Mouse (Mus musculus): ENCODE results near the gene Acot4. TPM values are rescaled to one million over a fixed set of nuclear protein-coding genes. Genes with fewer than 3 reads are reported as not detected.
"Not testable (repeated sequence)": the region's sequence is repeated elsewhere in the genome, so short reads cannot be mapped to it uniquely, and the experiment has no call there.

Gene Acot4
- polyA plus RNA-seq, 1 experiment from 2014 or later: 2.4 TPM

- not testable (repeated sequence) for H3K9ac ChIP-seq; H3K36me3 ChIP-seq; H3K4me2 ChIP-seq; H3K4me3 ChIP-seq (replicated peaks); H3K27ac ChIP-seq; H3K9me3 ChIP-seq; ATAC-seq (ENCODE audit: insufficient read depth, low FRiP score, low read depth); H3K27me3 ChIP-seq (replicated peaks); H3K4me1 ChIP-seq
- WGBS: 74% methylated on average over 2 of the region's 2 CpGs
These were observed 4.9 kb upstream of the Acot4 start for GRCm38 (mm10) chr12:84033302-84033701.

DNA sequence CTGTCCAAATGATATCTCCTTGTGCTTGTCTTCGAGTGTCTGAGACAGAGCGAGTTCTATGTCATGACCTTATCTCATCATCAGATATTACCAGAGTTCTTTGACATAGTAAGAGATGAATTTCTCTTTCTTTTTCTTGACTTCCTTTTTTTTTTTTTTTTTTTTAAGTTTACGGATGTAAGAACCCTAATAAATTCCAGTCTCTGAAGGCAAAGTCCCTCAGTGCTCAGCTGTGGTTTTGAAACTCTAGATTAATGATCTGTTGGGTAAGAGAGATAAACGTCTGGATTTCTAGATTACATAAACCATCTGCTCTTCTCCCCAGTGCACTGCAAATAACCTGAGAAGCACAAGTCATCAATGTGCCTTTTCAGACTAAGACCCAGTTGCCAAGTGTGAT, 4.1 kb upstream of the Acot4 start:
- no peaks in the 10 kb centered on the region for H3K9me3 ChIP-seq
- no peak overlapping the region for H3K4me3 ChIP-seq (replicated peaks)
- H3K4me1 ChIP-seq: no peaks in the 10 kb centered on the region
- no peak overlapping the region for H3K4me2 ChIP-seq
- no peak for ATAC-seq (ENCODE audit: insufficient read depth, low FRiP score, low read depth)
- no peak overlapping the region for H3K27ac ChIP-seq
- WGBS: 29% methylated on average over 4 of the region's 4 CpGs
- H3K36me3 ChIP-seq: no peaks in the 10 kb centered on the region
- H3K9ac ChIP-seq: no peak overlapping the region
- H3K27me3 ChIP-seq (replicated peaks): no peaks in the 10 kb centered on the region

- H3K9me3 ChIP-seq; H3K4me1 ChIP-seq; H3K27me3 ChIP-seq (replicated peaks); H3K36me3 ChIP-seq; H3K27ac ChIP-seq: not testable (repeated sequence)
- peak within 1 kb of the TSS; percentile 48 for H3K4me3 ChIP-seq (replicated peaks)
- 0 out of 2 replicates have a peak within 1 kb of the TSS, but pooled peaks have one; percentile 25 for H3K9ac ChIP-seq
- H3K4me2 ChIP-seq: peak within 1 kb of the TSS; percentile 71
- WGBS: 2% methylated on average over 39 of the region's 39 CpGs
- peak; percentile 60; the same call in 1 of the 2 replicates for ATAC-seq (ENCODE audit: insufficient read depth, low FRiP score, low read depth)
These were observed 522 bp downstream of the Acot4 start, which contains the start of gene Gm49366 for GRCm38 (mm10) chr12:84038691-84039111. TSS of gene Gm49366 (plus strand) at chr12:84038935.

DNA sequence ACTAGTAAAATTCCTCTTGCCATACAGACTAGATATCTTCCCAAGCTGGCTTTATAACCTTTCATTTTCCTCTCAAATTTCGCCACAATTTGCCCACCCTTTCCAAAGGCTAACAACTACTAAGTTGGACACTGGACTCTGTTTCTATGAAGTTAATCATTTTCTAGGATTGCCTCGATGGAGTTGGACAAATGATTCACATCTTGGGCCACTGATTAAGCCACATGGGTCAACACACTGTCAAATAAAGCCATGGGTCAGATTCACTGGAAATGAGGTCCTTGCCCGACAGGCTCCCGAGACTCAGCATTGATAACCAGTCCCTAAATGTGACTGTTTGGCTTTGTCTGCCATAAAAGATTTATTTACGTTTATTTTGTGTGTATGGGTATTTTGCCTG, 4.1 kb downstream of the Acot4 start:
- H3K4me2 ChIP-seq: no peak overlapping the region
- 66% methylated on average over 5 of the region's 5 CpGs for WGBS
- no peak overlapping the region for H3K4me3 ChIP-seq (replicated peaks)
- no peak for ATAC-seq (ENCODE audit: insufficient read depth, low FRiP score, low read depth)
- no peak overlapping the region for H3K27ac ChIP-seq
- H3K27me3 ChIP-seq (replicated peaks): no peaks in the 10 kb centered on the region
- H3K9me3 ChIP-seq: no peaks in the 10 kb centered on the region
- H3K9ac ChIP-seq: no peak overlapping the region
- H3K36me3 ChIP-seq: no peaks in the 10 kb centered on the region
- H3K4me1 ChIP-seq: no peaks in the 10 kb centered on the region

DNA sequence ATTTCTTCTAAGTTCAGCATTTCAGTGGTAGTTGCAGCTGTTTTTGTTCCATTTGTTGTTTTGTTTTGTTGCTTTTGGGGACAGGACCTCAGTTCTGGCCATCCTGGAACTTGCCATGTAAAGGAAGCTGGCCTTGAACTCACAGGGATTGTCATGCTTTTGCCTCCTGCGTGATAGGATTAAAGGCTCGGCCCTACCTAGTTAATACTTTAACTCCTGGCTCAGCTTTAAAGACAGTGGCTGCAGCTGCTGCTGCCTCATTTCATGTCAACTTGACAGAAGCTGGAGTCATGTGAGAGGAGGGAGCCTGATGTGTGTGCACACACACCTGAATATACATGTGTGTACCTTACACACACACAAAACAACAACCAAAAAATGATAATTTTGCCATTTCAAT, 5.9 kb downstream of the Acot4 start:
- WGBS: 56% methylated on average over 2 of the region's 2 CpGs
- Histone ChIP-seq H3K27me3 (replicated peaks) (no peaks in the 10 kb centered on the region), H3K4me1 (no peaks in the 10 kb centered on the region), H3K36me3 (no peaks in the 10 kb centered on the region), H3K9ac (no peak overlapping the region), H3K27ac (no peak overlapping the region), H3K4me2 (no peak overlapping the region), H3K9me3 (no peaks in the 10 kb centered on the region), H3K4me3 (replicated peaks) (no peak overlapping the region)
- no peak for ATAC-seq (ENCODE audit: insufficient read depth, low FRiP score, low read depth)

DNA sequence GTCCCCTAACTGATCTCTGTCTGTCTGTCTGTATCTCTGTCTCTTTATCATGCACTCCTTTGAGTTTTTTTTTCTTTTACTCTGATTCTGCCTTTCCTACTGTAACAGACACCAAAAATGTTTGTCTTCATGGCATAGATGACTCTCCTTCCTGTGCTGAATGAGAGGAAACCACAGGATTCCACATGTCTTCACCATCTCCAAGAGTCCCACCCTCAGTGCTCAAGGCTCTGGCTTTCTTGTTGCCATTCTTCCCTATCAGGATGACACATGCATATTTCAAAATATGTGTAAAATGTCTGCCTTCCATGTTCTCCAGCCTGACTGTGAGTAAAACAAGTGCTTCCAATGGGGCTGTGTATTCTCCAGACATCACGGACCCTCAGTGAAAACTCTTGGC, 8.7 kb downstream of the Acot4 start:
- ATAC-seq (ENCODE audit: insufficient read depth, low FRiP score, low read depth): no peak
- Histone ChIP-seq H3K9me3 (no peaks in the 10 kb centered on the region), H3K27me3 (replicated peaks) (no peaks in the 10 kb centered on the region), H3K4me3 (replicated peaks) (no peak overlapping the region), H3K9ac (no peak overlapping the region), H3K4me1 (no peaks in the 10 kb centered on the region), H3K27ac (no peak overlapping the region), H3K4me2 (no peak overlapping the region), H3K36me3 (no peaks in the 10 kb centered on the region)
- 91% methylated on average over 1 of the region's 1 CpGs for WGBS

GRCm38 (mm10) chr12:84050744-84051143, 12.6 kb downstream of the Acot4 start:
- H3K27me3 ChIP-seq (replicated peaks); H3K4me1 ChIP-seq; H3K4me3 ChIP-seq (replicated peaks); H3K9me3 ChIP-seq; H3K4me2 ChIP-seq; H3K27ac ChIP-seq; H3K9ac ChIP-seq; ATAC-seq (ENCODE audit: insufficient read depth, low FRiP score, low read depth); H3K36me3 ChIP-seq: not testable (repeated sequence)
- 89% methylated on average over 5 of the region's 5 CpGs for WGBS

DNA sequence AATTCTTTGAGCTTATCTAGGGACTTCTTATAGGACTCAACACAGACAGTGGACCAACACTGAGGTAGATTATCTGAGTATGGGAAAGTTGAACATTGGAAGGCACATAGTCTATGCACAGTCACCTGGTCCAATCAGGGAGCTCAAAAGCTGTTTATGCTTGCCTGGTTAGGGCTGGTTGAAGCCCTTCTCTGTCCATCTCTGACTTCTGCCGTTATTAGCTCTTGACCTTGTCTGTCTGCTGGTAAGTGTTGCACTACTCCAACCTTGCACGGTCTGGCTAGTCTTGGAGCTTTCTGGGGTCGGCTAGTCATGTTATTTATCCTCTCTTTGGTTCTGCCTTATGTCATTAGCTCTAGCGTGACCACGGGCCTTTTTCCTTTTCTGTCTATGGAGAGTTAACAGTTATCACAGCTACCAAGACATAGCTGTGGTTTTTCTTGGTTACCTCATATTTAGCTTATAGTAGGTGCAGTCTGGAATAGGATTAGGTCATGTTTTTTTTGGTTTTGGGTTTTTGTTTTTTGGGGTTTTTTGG, 13.8 kb downstream of the Acot4 start, which contains the start of gene Acot3:
Acot3 (plus strand) TSS at position 208 of the 538 bp plus-strand sequence.
- H3K4me2 ChIP-seq: no peak within 1 kb of the TSS
- 0 out of 2 replicates have a peak, but pooled peaks cover 4% of the 10 kb centered on the region for H3K27me3 ChIP-seq (replicated peaks)
- H3K4me3 ChIP-seq (replicated peaks): no peak within 1 kb of the TSS
- no peak within 1 kb of the TSS for H3K27ac ChIP-seq
- ATAC-seq (ENCODE audit: insufficient read depth, low FRiP score, low read depth): no peak
- H3K36me3 ChIP-seq: no peaks in the 10 kb centered on the region
- no peaks in the 10 kb centered on the region for H3K4me1 ChIP-seq
- H3K9me3 ChIP-seq: no peaks in the 10 kb centered on the region
- WGBS: 64% methylated on average over 5 of the region's 5 CpGs
- H3K9ac ChIP-seq: no peak within 1 kb of the TSS

GRCm38 (mm10) chr12:84052609-84053008, 14.4 kb downstream of the Acot4 start:
- ATAC-seq (ENCODE audit: insufficient read depth, low FRiP score, low read depth): no peak
- H3K9me3 ChIP-seq: no peaks in the 10 kb centered on the region
- H3K27ac ChIP-seq: no peak overlapping the region
- no peak overlapping the region for H3K9ac ChIP-seq
- no peaks in the 10 kb centered on the region for H3K36me3 ChIP-seq
- no peak overlapping the region for H3K4me3 ChIP-seq (replicated peaks)
- WGBS: 82% methylated on average over 7 of the region's 7 CpGs
- no peaks in the 10 kb centered on the region for H3K4me1 ChIP-seq
- H3K27me3 ChIP-seq (replicated peaks): 0 out of 2 replicates have a peak, but pooled peaks cover 4% of the 10 kb centered on the region
- H3K4me2 ChIP-seq: no peak overlapping the region

GRCm38 (mm10) chr12:84053173-84053572, 15.0 kb downstream of the Acot4 start:
- H3K9me3 ChIP-seq: no peaks in the 10 kb centered on the region
- H3K36me3 ChIP-seq: no peaks in the 10 kb centered on the region
- no peak for ATAC-seq (ENCODE audit: insufficient read depth, low FRiP score, low read depth)
- H3K4me1 ChIP-seq: no peaks in the 10 kb centered on the region
- WGBS: 8% methylated on average over 16 of the region's 16 CpGs
- peak overlapping the region; percentile 85 for H3K4me2 ChIP-seq
- H3K27me3 ChIP-seq (replicated peaks): 0 out of 2 replicates have a peak, but pooled peaks cover 4% of the 10 kb centered on the region
- H3K27ac ChIP-seq: no peak overlapping the region
- peak overlapping the region; percentile 45 for H3K4me3 ChIP-seq (replicated peaks)
- no peak overlapping the region for H3K9ac ChIP-seq

- Histone ChIP-seq H3K4me1 (no peaks in the 10 kb centered on the region), H3K9me3 (no peaks in the 10 kb centered on the region), H3K4me2 (peak overlapping the region; percentile 85), H3K4me3 (replicated peaks) (peak overlapping the region; percentile 45), H3K27ac (no peak overlapping the region), H3K27me3 (replicated peaks) (0 out of 2 replicates have a peak, but pooled peaks cover 4% of the 10 kb centered on the region), H3K36me3 (no peaks in the 10 kb centered on the region), H3K9ac (no peak overlapping the region; the same call in 1 of the 2 replicates)
- 8% methylated on average over 19 of the region's 46 CpGs for WGBS
- ATAC-seq (ENCODE audit: insufficient read depth, low FRiP score, low read depth): no peak
These were observed 15.7 kb downstream of the Acot4 start for GRCm38 (mm10) chr12:84053679-84054391.

GRCm38 (mm10) chr12:84060946-84061345, 22.8 kb downstream of the Acot4 start:
- H3K4me3 ChIP-seq (replicated peaks): no peak overlapping the region
- no peaks in the 10 kb centered on the region for H3K9me3 ChIP-seq
- H3K4me2 ChIP-seq: no peak overlapping the region
- H3K36me3 ChIP-seq: no peaks in the 10 kb centered on the region
- H3K27ac ChIP-seq: no peak overlapping the region
- no peaks in the 10 kb centered on the region for H3K27me3 ChIP-seq (replicated peaks)
- WGBS: 26% methylated on average over 2 of the region's 2 CpGs
- no peaks in the 10 kb centered on the region for H3K4me1 ChIP-seq
- ATAC-seq (ENCODE audit: insufficient read depth, low FRiP score, low read depth): no peak
- H3K9ac ChIP-seq: no peak overlapping the region
